Mouse (Mus musculus): ENCODE results near the gene Pkdcc. TPM values are rescaled to one million over a fixed set of nuclear protein-coding genes. Genes with fewer than 3 reads are reported as not detected.

Gene Pkdcc
- polyA plus RNA-seq, 1 experiment from 2014 or later: 5.8 TPM

GRCm38 (mm10) chr17:83235227-83235626, 20.1 kb downstream of the Pkdcc start:
- Histone ChIP-seq H3K4me3 (replicated peaks; ENCODE audit: low read length) (no peak overlapping the region), H3K4me2 (ENCODE audit: low read length) (no peak overlapping the region), H3K9ac (replicated peaks; ENCODE audit: low read depth, low read length) (no peak overlapping the region), H3K9me3 (ENCODE audit: control insufficient read depth, low read length) (no peaks in the 10 kb centered on the region), H3K27me3 (replicated peaks; ENCODE audit: control insufficient read depth, insufficient read depth, low read length) (no peaks in the 10 kb centered on the region), H3K4me1 (replicated peaks; ENCODE audit: control insufficient read depth, insufficient read depth, low read length) (peaks cover 16% of the 10 kb centered on the region), H3K36me3 (ENCODE audit: control insufficient read depth, insufficient read depth) (no peaks in the 10 kb centered on the region), H3K27ac (ENCODE audit: low read length) (peak overlapping the region; percentile 77)
- 55% methylated on average over 10 of the region's 10 CpGs for WGBS
- peak; percentile 92 for ATAC-seq

GRCm38 (mm10) chr17:83236202-83236601, 21.1 kb downstream of the Pkdcc start:
- H3K9ac ChIP-seq (replicated peaks; ENCODE audit: low read depth, low read length): no peak overlapping the region
- 85% methylated on average over 8 of the region's 8 CpGs for WGBS
- H3K4me1 ChIP-seq (replicated peaks; ENCODE audit: control insufficient read depth, insufficient read depth, low read length): peaks cover 16% of the 10 kb centered on the region
- H3K4me2 ChIP-seq (ENCODE audit: low read length): no peak overlapping the region
- H3K36me3 ChIP-seq (ENCODE audit: control insufficient read depth, insufficient read depth): no peaks in the 10 kb centered on the region
- no peaks in the 10 kb centered on the region for H3K9me3 ChIP-seq (ENCODE audit: control insufficient read depth, low read length)
- no peak overlapping the region for H3K4me3 ChIP-seq (replicated peaks; ENCODE audit: low read length)
- no peak for ATAC-seq
- no peak overlapping the region for H3K27ac ChIP-seq (ENCODE audit: low read length)
- no peaks in the 10 kb centered on the region for H3K27me3 ChIP-seq (replicated peaks; ENCODE audit: control insufficient read depth, insufficient read depth, low read length)

- Histone ChIP-seq H3K36me3 (ENCODE audit: control insufficient read depth, insufficient read depth) (no peaks in the 10 kb centered on the region), H3K4me2 (ENCODE audit: low read length) (no peak overlapping the region), H3K9me3 (ENCODE audit: control insufficient read depth, low read length) (no peaks in the 10 kb centered on the region), H3K9ac (replicated peaks; ENCODE audit: low read depth, low read length) (no peak overlapping the region), H3K4me3 (replicated peaks; ENCODE audit: low read length) (no peak overlapping the region), H3K27ac (ENCODE audit: low read length) (no peak overlapping the region), H3K27me3 (replicated peaks; ENCODE audit: control insufficient read depth, insufficient read depth, low read length) (no peaks in the 10 kb centered on the region), H3K4me1 (replicated peaks; ENCODE audit: control insufficient read depth, insufficient read depth, low read length) (peaks cover 16% of the 10 kb centered on the region)
- no peak; the same call in 1 of the 2 replicates for ATAC-seq
- 71% methylated on average over 16 of the region's 16 CpGs for WGBS
These were observed 23.3 kb downstream of the Pkdcc start for GRCm38 (mm10) chr17:83238123-83239058.

- no peak for ATAC-seq
- H3K9ac ChIP-seq (replicated peaks; ENCODE audit: low read depth, low read length): no peak overlapping the region
- no peak overlapping the region for H3K27ac ChIP-seq (ENCODE audit: low read length)
- no peak overlapping the region for H3K4me2 ChIP-seq (ENCODE audit: low read length)
- H3K4me3 ChIP-seq (replicated peaks; ENCODE audit: low read length): no peak overlapping the region
- H3K36me3 ChIP-seq (ENCODE audit: control insufficient read depth, insufficient read depth): no peaks in the 10 kb centered on the region
- 78% methylated on average over 1 of the region's 1 CpGs for WGBS
- no peaks in the 10 kb centered on the region for H3K9me3 ChIP-seq (ENCODE audit: control insufficient read depth, low read length)
- no peaks in the 10 kb centered on the region for H3K27me3 ChIP-seq (replicated peaks; ENCODE audit: control insufficient read depth, insufficient read depth, low read length)
- peaks cover 5% of the 10 kb centered on the region for H3K4me1 ChIP-seq (replicated peaks; ENCODE audit: control insufficient read depth, insufficient read depth, low read length)
These were observed 29.4 kb downstream of the Pkdcc start for GRCm38 (mm10) chr17:83244502-83244901.

GRCm38 (mm10) chr17:83245460-83245859, 30.4 kb downstream of the Pkdcc start:
- no peak overlapping the region for H3K9ac ChIP-seq (replicated peaks; ENCODE audit: low read depth, low read length)
- H3K27ac ChIP-seq (ENCODE audit: low read length): no peak overlapping the region
- H3K9me3 ChIP-seq (ENCODE audit: control insufficient read depth, low read length): no peaks in the 10 kb centered on the region
- H3K4me1 ChIP-seq (replicated peaks; ENCODE audit: control insufficient read depth, insufficient read depth, low read length): peaks cover 5% of the 10 kb centered on the region
- no peak overlapping the region for H3K4me2 ChIP-seq (ENCODE audit: low read length)
- H3K36me3 ChIP-seq (ENCODE audit: control insufficient read depth, insufficient read depth): no peaks in the 10 kb centered on the region
- H3K27me3 ChIP-seq (replicated peaks; ENCODE audit: control insufficient read depth, insufficient read depth, low read length): no peaks in the 10 kb centered on the region
- no peak overlapping the region for H3K4me3 ChIP-seq (replicated peaks; ENCODE audit: low read length)
- ATAC-seq: no peak
- 87% methylated on average over 3 of the region's 3 CpGs for WGBS

GRCm38 (mm10) chr17:83246090-83246489, 31.0 kb downstream of the Pkdcc start:
- no peaks in the 10 kb centered on the region for H3K9me3 ChIP-seq (ENCODE audit: control insufficient read depth, low read length)

GRCm38 (mm10) chr17:83247176-83247575, 32.1 kb downstream of the Pkdcc start:
- no peak for ATAC-seq
- H3K27me3 ChIP-seq (replicated peaks; ENCODE audit: control insufficient read depth, insufficient read depth, low read length): no peaks in the 10 kb centered on the region
- 75% methylated on average over 4 of the region's 4 CpGs for WGBS
- H3K27ac ChIP-seq (ENCODE audit: low read length): no peak overlapping the region
- H3K4me2 ChIP-seq (ENCODE audit: low read length): no peak overlapping the region
- H3K36me3 ChIP-seq (ENCODE audit: control insufficient read depth, insufficient read depth): no peaks in the 10 kb centered on the region
- peaks cover 5% of the 10 kb centered on the region for H3K4me1 ChIP-seq (replicated peaks; ENCODE audit: control insufficient read depth, insufficient read depth, low read length)
- no peaks in the 10 kb centered on the region for H3K9me3 ChIP-seq (ENCODE audit: control insufficient read depth, low read length)
- H3K9ac ChIP-seq (replicated peaks; ENCODE audit: low read depth, low read length): no peak overlapping the region
- H3K4me3 ChIP-seq (replicated peaks; ENCODE audit: low read length): no peak overlapping the region

More at GRCm38 (mm10) chr17:83246090-83246489, 31.0 kb downstream of the Pkdcc start:
- H3K36me3 ChIP-seq (ENCODE audit: control insufficient read depth, insufficient read depth): no peaks in the 10 kb centered on the region
- H3K9ac ChIP-seq (replicated peaks; ENCODE audit: low read depth, low read length): no peak overlapping the region
- no peaks in the 10 kb centered on the region for H3K27me3 ChIP-seq (replicated peaks; ENCODE audit: control insufficient read depth, insufficient read depth, low read length)
- no peak overlapping the region for H3K4me2 ChIP-seq (ENCODE audit: low read length)
- peak; percentile 49; the same call in 1 of the 2 replicates for ATAC-seq
- H3K4me1 ChIP-seq (replicated peaks; ENCODE audit: control insufficient read depth, insufficient read depth, low read length): peaks cover 5% of the 10 kb centered on the region
- no peak overlapping the region for H3K4me3 ChIP-seq (replicated peaks; ENCODE audit: low read length)
- 0 out of 2 replicates have a peak overlapping the region, but pooled peaks have one; percentile 13 for H3K27ac ChIP-seq (ENCODE audit: low read length)
- 45% methylated on average over 7 of the region's 7 CpGs for WGBS

GRCm38 (mm10) chr17:83248467-83248866, 33.4 kb downstream of the Pkdcc start:
- Histone ChIP-seq H3K4me3 (replicated peaks; ENCODE audit: low read length) (no peak overlapping the region), H3K36me3 (ENCODE audit: control insufficient read depth, insufficient read depth) (no peaks in the 10 kb centered on the region), H3K4me2 (ENCODE audit: low read length) (no peak overlapping the region), H3K9me3 (ENCODE audit: control insufficient read depth, low read length) (no peaks in the 10 kb centered on the region), H3K4me1 (replicated peaks; ENCODE audit: control insufficient read depth, insufficient read depth, low read length) (peaks cover 5% of the 10 kb centered on the region), H3K9ac (replicated peaks; ENCODE audit: low read depth, low read length) (no peak overlapping the region), H3K27me3 (replicated peaks; ENCODE audit: control insufficient read depth, insufficient read depth, low read length) (no peaks in the 10 kb centered on the region), H3K27ac (ENCODE audit: low read length) (no peak overlapping the region)
- no peak for ATAC-seq
- 34% methylated on average over 2 of the region's 2 CpGs for WGBS

GRCm38 (mm10) chr17:83250903-83251526, 35.9 kb downstream of the Pkdcc start:
- Histone ChIP-seq H3K27me3 (replicated peaks; ENCODE audit: control insufficient read depth, insufficient read depth, low read length) (no peaks in the 10 kb centered on the region), H3K27ac (ENCODE audit: low read length) (no peak overlapping the region), H3K4me3 (replicated peaks; ENCODE audit: low read length) (no peak overlapping the region), H3K9me3 (ENCODE audit: control insufficient read depth, low read length) (no peaks in the 10 kb centered on the region), H3K4me2 (ENCODE audit: low read length) (no peak overlapping the region), H3K9ac (replicated peaks; ENCODE audit: low read depth, low read length) (no peak overlapping the region), H3K36me3 (ENCODE audit: control insufficient read depth, insufficient read depth) (no peaks in the 10 kb centered on the region), H3K4me1 (replicated peaks; ENCODE audit: control insufficient read depth, insufficient read depth, low read length) (peaks cover 5% of the 10 kb centered on the region)
- WGBS: 90% methylated on average over 18 of the region's 18 CpGs
- ATAC-seq: no peak

Measured in forebrain, embryonic 16.5 days (tissue).